Mouse (Mus musculus) embryo, embryonic 10.5 days (tissue): ENCODE data around the gene Abhd14b.

Experiments used
- DNase-seq: peaks from one replicate; pipeline ENCODE4 v3.0.0-alpha.2; 2015; ENCODE audit warnings: low spot score

The Abhd14b gene

DNA sequence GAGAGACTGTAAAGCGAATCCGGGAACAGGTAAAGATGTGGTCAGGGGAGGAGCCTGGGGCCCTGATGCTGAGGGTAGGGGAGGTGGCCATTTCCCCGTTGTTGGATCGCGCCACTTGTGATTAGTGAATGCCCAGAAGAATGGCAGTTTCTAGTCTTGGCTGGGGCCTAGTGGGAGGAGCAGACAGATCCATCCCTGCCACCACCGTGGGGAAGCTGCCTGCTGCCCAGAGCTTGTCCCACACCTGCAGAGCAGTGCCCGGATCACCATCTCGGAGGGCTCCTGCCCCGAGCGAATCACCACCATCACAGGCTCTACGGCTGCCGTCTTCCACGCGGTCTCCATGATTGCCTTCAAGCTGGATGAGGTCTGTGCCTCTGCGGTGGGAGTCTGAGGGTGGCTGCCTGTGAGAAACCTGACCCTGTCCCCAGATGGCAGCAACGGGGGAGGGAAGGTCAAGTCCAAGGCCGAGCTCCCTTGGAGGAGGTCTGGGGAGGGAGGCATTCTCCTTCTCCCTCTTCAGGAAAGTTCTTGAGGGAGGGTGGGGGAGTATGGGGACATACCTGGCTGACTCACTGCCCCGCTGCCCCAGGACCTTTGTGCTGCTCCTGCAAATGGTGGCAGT lies 13.3 kb downstream of the Abhd14b start:
- no peak for DNase-seq

DNA sequence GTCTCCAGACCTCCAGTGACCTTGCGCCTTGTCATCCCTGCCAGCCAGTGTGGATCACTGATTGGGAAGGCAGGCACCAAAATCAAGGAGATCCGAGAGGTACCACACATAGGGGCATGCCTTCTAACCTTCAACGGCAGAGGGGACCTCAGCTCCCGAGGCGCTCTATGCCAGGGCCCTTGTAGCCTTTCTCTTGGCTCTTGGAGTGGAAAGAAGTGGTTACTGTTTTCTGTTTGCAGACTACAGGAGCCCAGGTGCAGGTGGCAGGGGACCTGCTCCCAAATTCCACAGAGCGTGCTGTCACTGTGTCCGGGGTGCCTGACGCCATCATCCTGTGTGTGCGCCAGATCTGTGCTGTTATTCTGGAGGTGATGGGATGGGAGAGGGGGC lies 13.8 kb downstream of the Abhd14b start:
- no peak for DNase-seq

DNA sequence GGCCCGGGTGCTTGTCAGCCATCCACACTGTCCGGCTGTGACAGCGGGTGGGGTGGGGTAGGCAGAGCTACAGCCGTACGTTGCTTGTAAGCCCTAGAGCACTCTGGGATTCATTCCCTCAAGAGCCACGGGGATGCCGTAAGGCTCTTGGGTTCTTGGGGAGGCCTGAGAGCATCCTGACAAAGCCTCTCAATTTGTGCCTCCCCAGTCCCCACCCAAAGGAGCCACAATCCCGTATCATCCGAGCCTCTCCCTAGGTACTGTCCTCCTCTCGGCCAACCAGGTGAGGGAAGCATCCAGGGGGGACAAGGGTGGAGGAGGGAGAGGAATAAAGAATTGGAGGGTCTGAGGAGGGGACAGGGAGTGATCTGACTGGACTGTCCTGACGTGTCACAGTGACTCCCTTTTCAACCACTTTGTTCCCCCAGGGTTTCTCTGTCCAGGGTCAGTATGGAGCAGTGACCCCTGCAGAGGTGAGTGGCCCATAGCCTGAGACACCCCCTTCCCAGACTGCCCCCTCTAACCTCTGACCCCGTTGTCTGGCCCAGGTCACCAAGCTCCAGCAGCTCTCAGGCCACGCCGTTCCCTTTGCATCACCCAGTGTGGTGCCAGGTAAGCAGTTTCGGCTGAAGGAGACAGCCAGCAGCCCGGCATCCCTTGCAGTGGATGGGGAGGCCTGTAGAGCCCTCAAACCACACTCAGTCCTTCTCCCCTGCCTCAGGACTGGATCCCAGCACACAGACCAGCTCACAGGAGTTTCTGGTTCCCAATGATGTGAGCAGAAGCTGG lies 14.6 kb downstream of the Abhd14b start:
- DNase-seq: no peak

DNA sequence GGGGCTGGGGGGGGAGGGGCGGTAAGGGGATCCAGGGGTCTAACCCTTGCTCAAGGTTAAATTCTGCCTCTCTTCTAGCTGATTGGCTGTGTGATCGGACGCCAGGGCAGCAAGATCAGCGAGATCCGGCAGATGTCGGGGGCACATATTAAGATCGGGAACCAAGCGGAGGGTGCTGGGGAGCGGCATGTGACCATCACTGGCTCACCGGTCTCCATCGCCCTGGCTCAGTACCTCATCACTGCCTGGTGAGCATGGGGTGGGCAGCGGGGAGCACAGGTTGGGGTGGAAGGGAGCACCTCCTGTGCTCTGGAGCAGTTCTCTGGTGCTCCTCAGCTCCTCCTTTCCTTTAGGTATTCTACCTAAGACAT lies 15.2 kb downstream of the Abhd14b start:
- DNase-seq: no peak

DNA sequence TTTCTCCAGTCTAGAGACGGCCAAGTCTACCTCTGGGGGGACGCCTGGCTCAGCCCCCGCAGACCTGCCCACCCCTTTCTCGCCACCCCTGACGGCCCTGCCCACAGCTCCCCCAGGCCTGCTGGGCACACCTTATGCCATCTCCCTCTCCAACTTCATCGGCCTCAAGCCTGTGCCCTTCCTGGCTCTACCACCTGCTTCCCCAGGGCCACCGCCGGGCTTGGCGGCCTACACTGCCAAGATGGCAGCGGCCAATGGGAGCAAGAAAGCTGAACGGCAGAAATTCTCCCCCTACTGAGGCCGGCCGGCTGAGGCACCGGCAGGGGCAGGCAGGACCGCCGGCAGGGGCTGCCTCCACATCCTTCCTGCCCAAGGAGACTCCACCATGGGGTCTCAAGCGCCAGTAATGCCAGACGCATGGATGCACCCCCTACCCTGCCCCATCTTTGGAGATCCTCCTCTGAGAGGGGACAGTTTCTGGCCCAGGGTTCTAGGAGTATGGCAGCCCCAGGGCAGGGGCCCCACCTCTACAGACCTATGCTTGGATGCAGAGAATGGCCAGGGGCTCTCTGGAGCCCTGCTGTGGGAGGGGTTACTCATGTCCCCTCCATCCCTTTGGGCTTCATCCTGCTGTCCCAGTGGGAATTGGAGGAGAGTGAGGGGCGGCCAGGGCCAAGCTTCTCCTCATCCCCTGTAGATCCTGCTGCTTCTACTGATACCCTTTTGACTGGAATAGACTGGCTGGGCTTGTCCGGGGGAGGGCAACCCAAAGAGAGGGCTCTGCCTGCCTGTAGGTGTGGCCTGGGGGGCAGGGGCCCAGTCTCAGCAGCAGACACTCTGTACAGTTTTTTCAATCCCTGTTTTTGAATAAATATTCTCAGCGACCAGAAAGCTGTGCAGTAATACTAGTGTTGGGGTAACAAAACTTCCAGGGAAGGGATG lies 16.1 kb downstream of the Abhd14b start:
- no peak for DNase-seq

DNA sequence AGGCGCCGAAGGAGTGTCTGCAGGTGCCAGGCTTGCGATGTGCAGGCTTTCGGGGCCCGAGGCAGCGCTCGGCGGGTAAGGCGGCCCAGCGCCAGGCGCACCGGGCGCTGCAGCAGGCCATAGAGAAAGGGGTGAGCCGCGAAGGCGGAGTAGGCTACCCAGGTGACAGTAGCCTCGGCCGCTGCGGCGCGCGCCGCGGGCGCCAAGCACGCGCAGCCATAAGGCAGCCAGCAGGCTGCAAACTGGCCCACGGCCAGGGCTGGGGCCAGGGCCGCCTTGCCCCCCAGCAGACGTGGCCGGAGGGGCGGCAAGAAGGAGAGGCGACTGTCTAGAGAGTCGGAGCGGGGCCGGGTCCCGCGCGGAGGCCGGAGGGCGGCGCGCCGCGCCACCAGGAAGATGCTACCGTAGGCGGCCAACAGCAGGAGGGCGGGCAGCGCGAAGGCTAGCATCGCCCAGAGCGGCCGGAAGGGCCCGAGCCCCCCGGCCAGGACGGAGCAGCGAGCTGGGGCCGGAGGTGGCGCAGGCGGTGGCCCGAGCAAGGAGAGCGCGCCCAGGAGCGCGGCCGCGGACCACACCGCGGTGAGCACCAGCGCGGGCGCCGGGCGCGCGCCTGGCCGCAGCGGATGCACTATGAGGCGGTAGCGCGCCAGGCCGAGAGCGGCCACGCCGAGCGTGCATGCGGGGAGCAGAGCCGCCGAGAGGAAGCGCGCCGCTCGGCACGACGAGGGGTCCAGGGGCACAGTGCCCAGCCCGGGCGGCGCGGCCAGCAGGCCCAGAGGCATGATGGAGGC lies 17.7 kb downstream of the Abhd14b start:
- peak; percentile 78 for DNase-seq

DNA sequence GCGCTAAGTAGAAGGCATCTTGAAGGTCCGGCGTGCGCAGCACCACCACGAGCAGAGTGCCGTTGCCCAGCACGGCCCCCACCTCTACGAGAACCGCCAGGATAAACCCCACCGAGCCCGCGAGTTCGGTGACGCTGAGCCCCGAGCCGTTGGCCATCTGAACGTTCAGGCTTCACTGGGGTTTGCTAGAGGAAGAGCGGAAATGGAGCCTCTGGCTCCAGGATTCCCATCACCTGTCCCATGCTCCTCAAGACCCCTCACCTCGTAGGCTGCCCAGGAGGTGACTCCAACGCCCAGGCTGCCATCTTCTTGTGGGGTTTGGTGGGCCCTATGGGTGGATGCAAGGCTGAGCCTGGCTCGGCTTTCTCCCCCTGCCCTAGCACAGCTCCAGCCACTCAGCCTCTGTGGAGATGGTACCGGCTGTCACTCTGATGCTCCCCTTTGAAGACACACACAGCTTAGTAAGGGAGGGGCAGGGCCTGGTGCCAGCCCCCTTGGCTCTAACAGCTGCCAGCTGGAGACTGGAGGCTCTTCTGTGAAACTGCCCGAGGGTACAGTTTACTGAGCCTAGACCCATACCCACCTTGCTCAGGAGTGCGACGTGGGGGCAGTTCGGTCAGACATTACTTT lies 18.4 kb downstream of the Abhd14b start, which contains the start of gene Gpr62:
TSS of gene Gpr62 (minus strand) at position 368 of the 630 bp plus-strand sequence.
- DNase-seq: no peak

DNA sequence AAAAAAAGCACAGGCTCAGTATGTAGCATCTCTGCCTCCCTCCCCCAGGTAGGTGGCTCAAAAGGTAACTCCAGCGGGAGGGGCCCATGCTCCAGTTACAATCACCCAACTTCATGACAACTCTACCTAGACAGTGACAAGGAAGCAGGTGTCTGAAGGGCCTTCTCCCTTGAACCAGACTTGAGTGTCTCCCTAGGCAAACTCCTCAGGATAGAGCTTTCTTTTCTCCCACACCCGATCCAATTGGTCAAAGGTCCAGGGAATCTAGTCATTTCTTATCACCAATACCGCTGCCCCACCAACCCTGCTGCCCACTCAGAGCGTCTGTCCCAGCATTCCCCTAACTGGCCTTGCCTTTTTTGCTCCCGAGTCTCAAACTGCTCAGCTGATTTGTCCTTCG lies 19.5 kb downstream of the Abhd14b start:
- DNase-seq: no peak

DNA sequence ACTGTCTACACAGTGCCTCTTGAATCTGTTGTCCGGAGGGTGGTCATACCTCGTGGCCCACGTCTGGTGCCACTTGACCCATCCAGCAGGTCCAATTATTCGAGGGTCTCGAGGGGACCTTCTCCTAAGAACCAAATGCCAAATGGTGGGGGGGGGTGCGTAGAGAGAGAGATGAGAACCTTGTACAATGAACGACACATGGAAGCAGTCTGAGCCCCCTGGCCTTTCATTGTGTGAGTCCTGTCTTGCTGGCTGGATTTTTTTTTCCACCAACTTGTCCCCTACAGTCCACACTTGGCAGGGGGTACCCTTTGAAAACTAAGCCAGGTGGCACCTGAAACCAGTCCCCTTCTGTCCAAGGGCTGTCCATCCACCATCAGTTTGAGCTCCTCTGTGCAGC lies 20.5 kb downstream of the Abhd14b start:
- DNase-seq: no peak

DNA sequence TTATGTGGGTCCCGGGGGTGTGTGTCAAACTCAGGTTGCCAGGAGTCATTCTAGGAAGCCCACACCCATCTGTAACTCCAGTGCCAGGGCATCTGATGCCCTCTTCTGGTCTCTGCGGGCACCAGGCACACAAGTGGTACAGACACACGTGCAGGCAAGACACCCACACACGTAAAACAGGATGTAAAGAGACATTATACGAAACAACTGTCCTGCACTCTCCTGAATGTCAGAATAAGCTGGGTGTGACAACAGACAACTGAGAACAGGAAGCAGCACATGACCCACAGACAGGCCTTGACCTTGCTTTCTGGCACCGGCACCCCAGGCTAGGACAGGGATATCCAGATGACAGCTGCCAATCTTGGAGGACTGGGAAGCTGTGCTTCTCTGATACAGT lies 22.1 kb downstream of the Abhd14b start:
- no peak for DNase-seq

DNA sequence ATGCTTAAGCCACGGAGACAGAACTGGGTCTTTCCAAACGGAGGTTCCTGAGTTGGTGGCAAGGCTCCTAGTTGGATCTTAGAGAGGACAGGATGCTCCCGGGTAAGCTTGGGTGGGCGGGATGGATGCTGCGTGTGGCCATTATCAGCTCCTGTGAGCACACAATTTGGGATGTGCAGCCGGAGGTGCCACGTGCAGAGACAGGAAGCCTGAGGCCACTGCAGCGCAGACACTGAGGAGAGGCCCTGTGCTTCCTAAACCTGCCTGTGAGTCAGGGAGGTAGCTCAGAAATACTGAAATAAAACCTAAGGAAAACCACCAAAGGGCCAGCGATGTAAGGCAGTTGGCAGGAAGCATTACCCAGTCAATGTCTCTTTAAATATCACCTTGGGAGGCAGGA lies 22.5 kb downstream of the Abhd14b start:
- DNase-seq: no peak

DNA sequence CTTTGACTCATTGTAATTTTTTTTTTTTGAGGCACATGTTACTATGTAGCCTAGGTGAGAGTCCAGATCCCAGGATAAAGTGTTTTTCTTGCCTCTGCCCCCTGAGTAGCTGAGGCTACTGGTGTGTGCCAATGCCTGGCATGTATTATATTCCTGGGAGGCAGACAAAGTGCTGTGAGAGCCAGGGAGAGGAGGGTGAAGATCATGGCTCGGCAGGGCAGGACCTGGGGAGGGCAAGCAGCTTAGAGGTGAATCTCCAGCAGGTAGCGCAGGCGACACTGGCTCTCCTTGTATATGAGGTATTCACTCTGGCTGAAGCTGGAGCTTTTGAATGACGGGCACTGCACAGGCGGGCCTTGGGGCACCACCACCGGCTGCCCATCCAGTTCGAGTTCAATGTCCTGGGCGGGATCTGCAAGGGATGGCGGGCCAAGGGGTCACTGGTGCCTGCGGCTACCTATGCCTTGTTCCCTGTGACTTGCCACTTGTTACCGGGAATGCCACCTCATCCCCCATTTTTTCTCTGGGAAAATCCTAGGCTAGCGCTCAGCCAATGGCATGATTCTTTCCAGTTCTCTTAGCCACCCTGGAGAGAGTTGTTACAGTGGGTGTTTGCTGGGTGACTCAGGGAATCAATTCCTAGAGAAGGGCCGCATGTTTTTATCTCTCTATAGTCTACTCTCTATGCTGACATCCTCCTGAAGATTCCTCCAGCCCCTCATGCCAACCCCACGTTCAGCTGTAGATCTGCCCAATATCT lies 23.9 kb downstream of the Abhd14b start:
- DNase-seq: no peak

DNA sequence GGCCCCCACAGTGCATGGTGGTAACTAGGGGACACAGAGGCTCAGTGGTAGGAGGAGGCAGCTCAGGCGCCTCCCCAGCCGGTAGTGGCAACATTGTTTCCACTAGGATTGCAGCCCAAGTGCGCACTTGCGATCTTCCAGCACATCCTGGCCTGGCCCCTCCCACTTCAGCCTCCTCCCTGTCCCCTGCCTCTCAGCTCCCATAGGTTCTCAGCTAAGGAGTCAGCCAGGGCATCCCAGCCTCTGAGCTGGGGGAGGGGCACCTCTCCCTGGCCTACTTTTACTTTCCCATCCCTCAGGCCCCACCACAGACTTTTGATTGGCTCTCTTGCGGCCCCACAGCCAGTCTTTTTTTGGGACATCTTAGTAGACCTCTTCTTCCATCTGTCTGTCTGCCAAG lies 24.6 kb downstream of the Abhd14b start:
- no peak for DNase-seq

DNA sequence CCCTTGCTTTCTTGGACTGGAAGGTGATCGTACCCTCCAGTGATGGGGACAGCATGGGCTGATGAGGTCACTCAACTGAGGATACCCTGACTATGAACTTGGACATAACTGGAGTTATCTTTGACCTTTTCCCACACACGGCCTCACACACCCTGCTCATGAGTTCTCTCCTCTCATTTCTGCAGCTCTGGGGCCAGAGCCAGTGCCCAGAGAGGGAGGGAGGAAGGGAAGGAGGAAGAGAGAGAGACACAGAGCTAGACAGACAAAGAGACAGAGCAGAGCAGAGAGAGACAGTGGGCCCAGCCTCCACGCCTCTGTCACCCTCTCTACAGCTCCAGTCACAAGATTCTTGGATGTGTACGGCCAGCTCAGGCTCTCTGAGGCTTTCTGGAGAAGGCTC lies 25.1 kb downstream of the Abhd14b start:
- no peak for DNase-seq

DNA sequence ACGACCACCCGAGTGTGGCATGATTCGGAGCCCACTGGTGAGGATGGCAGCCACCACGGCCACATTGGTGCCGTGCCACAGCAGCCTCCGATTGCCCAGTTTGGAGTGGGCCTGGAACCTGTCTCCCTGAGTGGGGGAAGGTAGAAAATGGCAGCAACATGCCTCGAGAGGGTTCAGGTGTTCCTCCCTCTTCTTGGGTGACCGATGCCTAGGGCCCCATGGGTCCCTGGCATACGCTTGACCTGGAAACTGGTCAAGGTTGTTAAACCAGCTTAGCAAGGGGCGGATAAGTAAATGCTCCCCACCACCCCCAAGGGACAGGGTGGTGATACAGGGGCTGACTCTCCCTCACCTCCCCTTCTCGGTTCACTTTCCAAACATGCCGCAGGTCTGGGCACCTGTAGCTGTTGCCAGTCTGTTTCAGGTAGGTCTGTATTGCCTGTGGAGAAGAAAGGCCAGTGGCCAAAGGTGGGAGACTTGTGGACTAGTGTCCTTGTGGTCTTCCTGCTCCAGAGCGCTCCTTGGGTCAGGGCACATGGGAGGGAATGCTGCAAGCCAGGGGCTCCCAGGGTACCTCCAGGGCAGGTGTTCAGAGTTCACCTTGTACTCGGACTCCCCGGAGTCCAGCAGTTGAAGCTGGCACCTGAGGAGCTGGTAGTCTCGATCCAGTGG lies 26.0 kb downstream of the Abhd14b start:
- DNase-seq: no peak

DNA sequence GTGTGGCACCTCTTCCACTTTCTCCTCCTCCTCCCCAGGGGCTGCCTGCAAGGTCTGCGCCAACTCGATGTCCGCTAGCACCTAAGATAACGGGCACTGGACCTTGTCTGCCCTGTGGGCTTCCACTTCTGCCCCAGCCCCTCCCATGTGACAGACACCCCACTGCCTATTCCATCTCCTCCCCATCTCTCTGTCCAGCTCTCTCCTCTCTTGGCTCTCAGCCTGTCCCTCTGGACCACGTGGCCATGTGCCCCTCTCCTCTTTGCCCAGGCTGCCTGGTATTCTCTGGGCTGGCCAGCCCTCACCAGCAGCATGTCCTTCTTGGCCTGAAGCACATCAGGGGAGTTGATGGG lies 26.5 kb downstream of the Abhd14b start:
- no peak for DNase-seq

DNA sequence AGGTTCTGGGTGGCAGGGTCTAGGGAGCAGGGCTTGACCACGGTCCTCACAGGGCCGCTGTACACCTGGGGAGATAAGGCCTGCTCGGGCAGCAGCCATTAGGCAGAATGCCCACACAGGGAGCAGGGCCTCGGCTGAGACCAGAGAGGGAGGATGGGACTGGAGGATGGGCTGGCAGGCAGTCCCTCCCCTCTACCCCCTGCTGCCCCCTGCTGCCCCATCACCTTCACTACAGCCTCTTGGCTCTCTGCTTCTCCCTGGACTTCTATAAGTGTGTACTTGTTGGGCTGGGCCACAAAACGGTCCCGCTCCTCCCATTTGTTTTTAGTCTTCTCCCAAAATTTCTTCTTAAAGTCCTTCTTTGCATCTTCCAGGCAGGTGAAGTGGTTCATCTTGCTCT lies 27.2 kb downstream of the Abhd14b start:
- peak; percentile 86 for DNase-seq

DNA sequence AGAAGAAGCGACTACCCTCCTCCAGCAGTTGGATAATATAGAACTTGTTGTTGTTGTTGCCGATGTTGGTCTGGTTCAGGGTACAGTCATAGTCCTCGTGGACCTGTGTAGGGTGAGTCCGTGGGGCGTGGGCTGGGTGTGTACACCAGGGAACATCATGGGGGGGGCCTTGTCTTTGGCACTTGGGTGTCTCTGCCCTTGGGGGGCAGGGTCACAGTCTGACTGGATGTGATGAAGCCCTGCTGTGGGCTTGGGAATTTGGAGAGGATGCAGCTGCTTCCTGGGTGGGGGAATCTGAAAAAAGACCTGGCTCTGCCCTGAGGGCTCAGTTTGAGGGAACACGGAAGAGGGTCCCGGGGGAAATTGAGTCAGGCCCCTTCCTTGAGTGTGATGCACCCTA lies 27.8 kb downstream of the Abhd14b start:
- no peak for DNase-seq

DNA sequence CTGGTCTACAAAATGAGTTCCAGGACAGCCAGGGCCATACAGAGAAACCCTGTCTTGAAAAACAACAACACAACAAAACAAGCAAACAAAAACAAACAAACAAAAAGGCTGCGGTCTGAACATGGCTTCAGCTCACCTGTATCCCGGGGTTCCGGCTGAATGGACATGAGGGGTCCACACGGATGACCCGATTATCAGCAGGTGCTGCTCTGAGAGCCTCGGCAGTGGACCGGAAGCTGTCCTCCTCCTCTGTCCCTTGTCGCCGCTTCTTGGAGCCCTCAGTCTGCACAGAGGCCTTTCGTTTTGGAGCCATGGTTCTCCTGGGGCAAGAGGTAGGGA lies 28.4 kb downstream of the Abhd14b start, which contains the start of gene Rrp9:
TSS of gene Rrp9 (plus strand) at position 301 of the 339 bp plus-strand sequence.
- DNase-seq: no peak
